Mouse (Mus musculus) bone marrow, adult 2 months (tissue): Measurements from ENCODE around the gene Tmem265.

Source experiments
- CTCF ChIP-seq: fragments of 200-500 bp; IDR thresholded peaks from 2 replicates; pipeline ENCODE4 v1.5.1; 2011; ENCODE audit warnings: low read length, control low read depth; ENCODE audit not compliant: control insufficient read depth, insufficient read depth
- POLR2A ChIP-seq: fragments of 200-500 bp; IDR thresholded peaks from 2 replicates; pipeline ENCODE4 v1.6.1; 2011; ENCODE audit warnings: low read depth, mild to moderate bottlenecking, control low read depth, low read length, borderline replicate concordance; ENCODE audit not compliant: control insufficient read depth

DNA sequence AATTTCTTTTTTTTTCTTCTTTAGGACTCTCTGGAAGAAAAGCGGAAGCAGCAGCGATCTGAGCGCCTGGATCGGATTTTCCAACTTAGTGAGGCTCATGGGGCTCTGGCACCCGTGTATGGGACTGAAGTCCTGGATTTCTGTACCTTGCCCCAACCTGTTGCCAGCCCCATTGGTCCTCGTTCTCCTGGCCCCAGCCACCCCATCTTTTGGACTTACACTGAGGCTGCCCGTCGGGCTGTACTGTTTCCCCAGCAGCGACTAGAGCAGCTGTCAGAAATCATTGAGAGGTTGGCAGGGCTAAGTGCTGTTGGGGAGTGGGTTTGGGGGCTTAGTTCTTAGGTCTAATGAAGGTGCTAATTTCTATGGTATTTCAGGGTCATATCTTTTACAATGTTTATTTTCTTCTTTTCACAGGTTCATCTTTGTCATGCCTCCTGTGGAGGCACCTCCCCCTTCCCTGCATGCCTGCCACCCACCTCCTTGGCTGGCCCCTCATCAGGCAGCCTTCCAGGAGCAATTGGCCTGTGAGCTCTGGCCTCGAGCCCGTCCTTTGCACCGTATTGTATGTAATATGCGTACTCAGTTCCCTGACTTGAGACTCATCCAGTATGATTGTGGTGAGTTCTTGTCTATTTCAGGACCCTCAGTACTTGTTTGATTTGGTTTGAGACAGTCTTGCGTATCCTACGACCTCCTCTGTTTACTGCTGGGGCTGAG lies 11.9 kb upstream of the Tmem265 start:
- TF ChIP-seq POLR2A, result no peak
- no peak for TF ChIP-seq CTCF
